Mouse (Mus musculus) lung, embryonic 14.5 days (tissue): ENCODE measurements at regions not wholly inside any gene's neighbourhood (a gene's known extent, or its start where the extent isn't known, plus 50 kb on each side); places are given as distances from the start of the nearest gene placed in this dataset.
A peak's percentile ranks its signal among the peaks of the same experiment; 100 is the strongest.

Experiments
- ATAC-seq: fragments of 200-750 bp; cut with Nextera tagmentation; 2 replicates; pipeline ENCODE4 v1.8.0; 2017; ENCODE audit warnings: mild to moderate bottlenecking, moderate TSS enrichment, moderate library complexity; ENCODE audit not compliant: insufficient read depth
- DNase-seq: peaks from one replicate; pipeline ENCODE4 v3.0.0-alpha.2; 2015
- H3K27ac ChIP-seq: fragments of 300-500 bp; sonication (generic); 2 replicates; pipeline ENCODE4 v1.5.1; 2014; ENCODE audit warnings: low read depth, mild to moderate bottlenecking, moderate library complexity
- H3K27me3 ChIP-seq: fragments of 300-500 bp; sonication (generic); 2 replicates; pipeline ENCODE4 v1.6.1; 2014; ENCODE audit warnings: low read length, control low read depth; ENCODE audit not compliant: insufficient read depth
- H3K36me3 ChIP-seq: fragments of 300-500 bp; sonication (generic); 2 replicates; pipeline ENCODE4 v1.6.1; 2014; ENCODE audit warnings: control low read depth; ENCODE audit not compliant: insufficient read depth
- H3K4me1 ChIP-seq: fragments of 300-500 bp; sonication (generic); 2 replicates; pipeline ENCODE4 v1.6.1; 2014; ENCODE audit warnings: antibody characterized with exemption, control low read depth; ENCODE audit not compliant: insufficient read depth
- H3K4me2 ChIP-seq: fragments of 300-500 bp; sonication (generic); 2 replicates; pipeline ENCODE4 v1.6.1; 2014; ENCODE audit warnings: mild to moderate bottlenecking
- H3K4me3 ChIP-seq: fragments of 300-500 bp; sonication (generic); 2 replicates; pipeline ENCODE4 v1.5.1; 2014; ENCODE audit warnings: low read depth, low read length
- H3K9ac ChIP-seq: fragments of 300-500 bp; sonication (generic); 2 replicates; pipeline ENCODE4 v1.6.1; 2014
- H3K9me3 ChIP-seq: fragments of 300-500 bp; sonication (generic); 2 replicates; pipeline ENCODE4 v1.6.1; 2016; ENCODE audit warnings: low read depth, low read length, control low read depth
- CTCF ChIP-seq: IDR thresholded peaks from 2 replicates; pipeline ENCODE4 v1.5.1; 2016; ENCODE audit warnings: antibody characterized with exemption, low read depth
- WGBS: fragments of 180-500 bp; shearing (Covaris S2); extraction: QIAGEN DNeasy Blood & Tissue Kit; methylation state at CpG from one replicate; pipeline ENCODE4 v1.1.7; 2014; 5-methylcytosine and 5-hydroxymethylcytosine counted together

GRCm38 (mm10) chr1:147239108-147239507, 744.5 kb downstream of the Brinp3 start:
- no peak for TF ChIP-seq CTCF
- Histone ChIP-seq H3K27me3 (no peaks in the 10 kb centered on the region), H3K4me1 (no peaks in the 10 kb centered on the region), H3K36me3 (no peaks in the 10 kb centered on the region), H3K9me3 (no peaks in the 10 kb centered on the region), H3K9ac (no peak overlapping the region), H3K4me3 (no peak overlapping the region), H3K4me2 (no peak overlapping the region), H3K27ac (no peak overlapping the region)
- ATAC-seq (no peak), DNase-seq (no peak)
- 73% methylated on average over 3 of the region's 3 CpGs for WGBS

DNA sequence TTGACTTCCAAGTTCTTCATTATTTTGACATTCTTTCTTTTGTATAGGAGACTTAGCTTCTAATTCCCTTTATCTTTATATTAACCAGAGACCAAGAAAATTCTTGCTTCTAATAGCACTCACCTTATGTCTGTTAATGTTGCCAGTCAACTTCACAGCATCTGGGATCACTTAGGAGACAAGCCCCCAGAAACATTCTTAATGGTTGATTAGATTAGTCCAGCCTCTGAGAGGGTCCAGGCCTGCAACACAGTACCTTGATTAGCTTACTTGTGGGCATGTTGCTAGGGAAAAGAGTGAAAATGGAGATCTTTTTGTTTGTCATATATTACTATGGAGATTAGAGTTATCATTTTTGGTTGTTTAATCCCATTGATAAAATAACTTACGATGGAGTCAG, 778.8 kb downstream of the Brinp3 start:
- Histone ChIP-seq H3K27me3 (no peaks in the 10 kb centered on the region), H3K4me1 (no peaks in the 10 kb centered on the region), H3K36me3 (no peaks in the 10 kb centered on the region), H3K27ac (no peak overlapping the region), H3K9me3 (no peaks in the 10 kb centered on the region), H3K9ac (no peak overlapping the region), H3K4me3 (no peak overlapping the region), H3K4me2 (no peak overlapping the region)
- 77% methylated on average over 1 of the region's 1 CpGs for WGBS
- TF ChIP-seq CTCF: no peak
- no peak for DNase-seq
- no peak for ATAC-seq

GRCm38 (mm10) chr1:147291119-147291518, 796.6 kb downstream of the Brinp3 start:
- H3K9ac ChIP-seq: no peak overlapping the region
- DNase-seq (no peak), ATAC-seq (no peak)
- no peak overlapping the region for H3K4me2 ChIP-seq
- 86% methylated on average over 3 of the region's 3 CpGs for WGBS
- H3K36me3 ChIP-seq: no peaks in the 10 kb centered on the region
- no peak overlapping the region for H3K27ac ChIP-seq
- no peaks in the 10 kb centered on the region for H3K4me1 ChIP-seq
- no peak overlapping the region for H3K4me3 ChIP-seq
- no peak for TF ChIP-seq CTCF
- no peaks in the 10 kb centered on the region for H3K9me3 ChIP-seq
- H3K27me3 ChIP-seq: no peaks in the 10 kb centered on the region

DNA sequence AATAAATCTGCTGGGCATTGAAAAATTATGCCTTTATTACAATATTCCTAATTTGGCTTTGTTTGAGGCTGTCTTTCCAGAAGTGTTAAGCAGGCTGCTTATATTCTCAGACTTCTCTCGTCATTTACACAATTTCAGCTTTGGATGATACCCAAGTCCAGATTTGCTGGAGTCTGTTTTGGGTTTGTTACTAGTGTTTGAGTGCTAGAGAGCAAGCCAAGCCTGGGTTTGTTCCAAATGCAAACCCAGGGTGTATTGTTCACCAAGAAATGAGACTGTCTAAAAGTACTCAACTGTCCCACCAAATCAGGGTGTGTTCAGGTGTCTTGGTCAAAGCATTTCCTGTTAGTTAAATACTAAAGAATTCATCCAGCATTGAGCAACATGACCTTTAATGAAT, 814.7 kb downstream of the Brinp3 start:
- whole genome bisulfite sequencing: 55% methylated on average over 1 of the region's 1 CpGs

GRCm38 (mm10) chr1:147343276-147343953, 848.9 kb downstream of the Brinp3 start:
- no peaks in the 10 kb centered on the region for H3K27me3 ChIP-seq

More for the DNA sequence above, 814.7 kb downstream of the Brinp3 start:
- Histone ChIP-seq H3K4me1 (no peaks in the 10 kb centered on the region), H3K9ac (no peak overlapping the region), H3K27me3 (no peaks in the 10 kb centered on the region), H3K36me3 (no peaks in the 10 kb centered on the region), H3K4me3 (no peak overlapping the region), H3K4me2 (no peak overlapping the region), H3K27ac (no peak overlapping the region), H3K9me3 (no peaks in the 10 kb centered on the region)
- peak; percentile 13 for DNase-seq
- no peak for ATAC-seq
- no peak for TF ChIP-seq CTCF

GRCm38 (mm10) chr1:147344027-147344426, 849.5 kb downstream of the Brinp3 start:
- no peak for DNase-seq
- Histone ChIP-seq H3K9me3 (no peaks in the 10 kb centered on the region), H3K4me2 (no peak overlapping the region), H3K27ac (no peak overlapping the region), H3K4me1 (no peaks in the 10 kb centered on the region), H3K9ac (no peak overlapping the region), H3K36me3 (no peaks in the 10 kb centered on the region), H3K27me3 (no peaks in the 10 kb centered on the region), H3K4me3 (no peak overlapping the region)
- TF ChIP-seq CTCF: no peak
- 78% methylated on average over 3 of the region's 3 CpGs for WGBS
- ATAC-seq: no peak

More at GRCm38 (mm10) chr1:147343276-147343953, 848.9 kb downstream of the Brinp3 start:
- ATAC-seq (no peak), DNase-seq (peak; percentile 4)
- Histone ChIP-seq H3K9ac (no peak overlapping the region), H3K4me3 (no peak overlapping the region), H3K9me3 (no peaks in the 10 kb centered on the region), H3K27ac (no peak overlapping the region), H3K4me2 (no peak overlapping the region), H3K4me1 (no peaks in the 10 kb centered on the region), H3K36me3 (no peaks in the 10 kb centered on the region)
- 86% methylated on average over 9 of the region's 9 CpGs for WGBS
- TF ChIP-seq CTCF: no peak
